In genomic region chr2:38786216-38786960, GRCm38 (mm10) we compare ENCODE assay signal across 16 mouse cellular contexts.
A peak's percentile ranks its signal among the peaks of the same experiment; 100 is the strongest.
DNase-seq lines count a peak whose midpoint lies in the region; ATAC-seq and TF ChIP-seq lines count a peak whose summit lies in the region.
"Had no signal": no experiment of that assay in that cellular context is flagged by ENCODE, and none has a peak within 500 bp of the region (broad histone marks: within the 10 kb centered on the region; RNA-seq: fewer than 3 reads in every experiment).

No protein-coding gene starts in this region.

- no peaks in the 10 kb centered on the region for H3K36me3 ChIP-seq in kidney, adult 2 months (ENCODE audit: control insufficient read depth, insufficient read depth, low read length)
- no peaks in the 10 kb centered on the region for H3K36me3 ChIP-seq in midbrain, embryonic 11.5 days (ENCODE audit: control insufficient read depth, insufficient read depth, low read length)
- no peaks in the 10 kb centered on the region for H3K36me3 ChIP-seq in midbrain, embryonic 13.5 days
- H3K36me3 ChIP-seq: embryonic facial prominence, embryonic 12.5 days had no signal

- no peak for TF ChIP-seq POLR2A in kidney, adult 2 months (IDR thresholded peaks at IDR 0.05; ENCODE audit: low read depth, low read length)

- WGBS in kidney, adult 2 months: 38% methylated on average over 5 of the region's 5 CpGs
- WGBS in midbrain, embryonic 11.5 days: 19% methylated on average over 5 of the region's 5 CpGs
- WGBS in midbrain, embryonic 13.5 days: 18% methylated on average over 5 of the region's 5 CpGs

- ATAC-seq in midbrain, embryonic 11.5 days (ENCODE audit: low FRiP score): 0 out of 2 replicates have a peak, but pooled peaks have one; percentile 15
- no peak for ATAC-seq in midbrain, embryonic 13.5 days
- ATAC-seq: inflammation-experienced regulatory T-cells, adult 6 months had no signal

- DNase-seq in kidney, adult 2 months: peak; percentile 55
- DNase-seq in kidney, postnatal 14 days: no peak
- peak; percentile 85 for DNase-seq in midbrain, embryonic 11.5 days (ENCODE audit: low spot score, missing footprints)
- DNase-seq in c-Kit-positive CD71-negative TER-119-negative erythroid progenitor cells, embryonic 14.5 days (ENCODE audit: low read depth): peak; percentile 7
- peak; percentile 26 for DNase-seq in retina, postnatal 1 day
- no peak for DNase-seq in spleen, postnatal 14 days (ENCODE audit: low spot score in 2 of 2)
- DNase-seq in gastrocnemius, adult 2 months: no peak
- DNase-seq: cerebellum, adult 8-10 months; heart, adult 18-20 months; heart, postnatal 4 days; right cerebral cortex, postnatal 14 days; thymus, postnatal 25 days had no signal

- no peak overlapping the region for H3K4me2 ChIP-seq in midbrain, embryonic 11.5 days
- no peak overlapping the region for H3K4me2 ChIP-seq in midbrain, embryonic 13.5 days (replicated peaks)
- H3K4me2 ChIP-seq: embryonic facial prominence, embryonic 12.5 days had no signal

- H3K27ac ChIP-seq in kidney, adult 2 months (ENCODE audit: insufficient read depth, low read depth, low read length): no peak overlapping the region
- no peak overlapping the region for H3K27ac ChIP-seq in midbrain, embryonic 11.5 days (ENCODE audit: low read depth, low read length)
- H3K27ac ChIP-seq in midbrain, embryonic 13.5 days: no peak overlapping the region
- H3K27ac ChIP-seq in gastrocnemius, adult 2 months: no peak overlapping the region
- H3K27ac ChIP-seq: embryonic facial prominence, embryonic 12.5 days; macrophage had no signal

- intact Hi-C loops in gastrocnemius, adult 2 months (cut with DNase I): no loop called here

- H3K4me3 ChIP-seq in kidney, adult 2 months (ENCODE audit: insufficient read depth, low read depth, low read length): no peak overlapping the region
- no peak overlapping the region for H3K4me3 ChIP-seq in midbrain, embryonic 11.5 days (ENCODE audit: low read depth, low read length)
- H3K4me3 ChIP-seq in midbrain, embryonic 13.5 days (replicated peaks): no peak overlapping the region
- no peak overlapping the region for H3K4me3 ChIP-seq in gastrocnemius, adult 2 months
- H3K4me3 ChIP-seq: embryonic facial prominence, embryonic 12.5 days had no signal

- no peak overlapping the region for H3K9ac ChIP-seq in midbrain, embryonic 11.5 days (ENCODE audit: low read length)
- H3K9ac ChIP-seq in midbrain, embryonic 13.5 days (replicated peaks): no peak overlapping the region
- H3K9ac ChIP-seq: embryonic facial prominence, embryonic 12.5 days had no signal

- H3K27me3 ChIP-seq in kidney, adult 2 months (replicated peaks; ENCODE audit: control insufficient read depth, insufficient read depth, low read length): no peaks in the 10 kb centered on the region
- H3K27me3 ChIP-seq in midbrain, embryonic 11.5 days (ENCODE audit: control insufficient read depth, insufficient read depth, low read length): no peaks in the 10 kb centered on the region
- H3K27me3 ChIP-seq in midbrain, embryonic 13.5 days: no peaks in the 10 kb centered on the region
- H3K27me3 ChIP-seq: embryonic facial prominence, embryonic 12.5 days had no signal

- no peak for TF ChIP-seq CTCF in kidney, adult 2 months (conservative IDR thresholded peaks at IDR 0.05; ENCODE audit: insufficient read depth, insufficient read length, low read depth, low read length)
- TF ChIP-seq CTCF in gastrocnemius, adult 2 months (IDR thresholded peaks at IDR 0.05): no peak

- H3K4me1 ChIP-seq in kidney, adult 2 months (ENCODE audit: control insufficient read depth, insufficient read depth, low read length): peaks cover 6% of the 10 kb centered on the region; the same call in 1 of the 2 replicates
- peaks cover 32% of the 10 kb centered on the region for H3K4me1 ChIP-seq in midbrain, embryonic 11.5 days (ENCODE audit: control insufficient read depth, insufficient read depth, low read length)
- peaks cover 31% of the 10 kb centered on the region for H3K4me1 ChIP-seq in midbrain, embryonic 13.5 days (replicated peaks)

- no peaks in the 10 kb centered on the region for H3K9me3 ChIP-seq in midbrain, embryonic 11.5 days (ENCODE audit: control insufficient read depth, low read length)
- H3K9me3 ChIP-seq in midbrain, embryonic 13.5 days: no peaks in the 10 kb centered on the region
- H3K9me3 ChIP-seq: embryonic facial prominence, embryonic 12.5 days had no signal

Comparison
In these comparisons a context has a peak if more than half of its experiments do, and no peak if none do; other contexts are left out.
1. DNase-seq: peak in kidney, adult 2 months (single experiment), midbrain, embryonic 11.5 days (single experiment), c-Kit-positive CD71-negative TER-119-negative erythroid progenitor cells, embryonic 14.5 days (single experiment) and retina, postnatal 1 day (single experiment); none in kidney, postnatal 14 days (single experiment), spleen, postnatal 14 days (0 of 2) and gastrocnemius, adult 2 months (single experiment).